Mouse (Mus musculus) layer of hippocampus, postnatal 36 days (tissue): Measurements from ENCODE around the gene Tigar. TPM values are rescaled to one million over a fixed set of nuclear protein-coding genes. Genes with fewer than 3 reads are reported as not detected.

Experiments
- DNase-seq, 2 experiments: peaks; one replicate each; pipeline ENCODE4 v3.0.0; 2022
- total RNA-seq, 2 experiments: library from RNA; stranded (reverse); gene quantifications; 2 replicates each; pipeline ENCODE4 v1.2.3; 2021

The Tigar gene
- total RNA-seq, 2 experiments from 2014 or later = 27.6 to 31.7 TPM

DNA sequence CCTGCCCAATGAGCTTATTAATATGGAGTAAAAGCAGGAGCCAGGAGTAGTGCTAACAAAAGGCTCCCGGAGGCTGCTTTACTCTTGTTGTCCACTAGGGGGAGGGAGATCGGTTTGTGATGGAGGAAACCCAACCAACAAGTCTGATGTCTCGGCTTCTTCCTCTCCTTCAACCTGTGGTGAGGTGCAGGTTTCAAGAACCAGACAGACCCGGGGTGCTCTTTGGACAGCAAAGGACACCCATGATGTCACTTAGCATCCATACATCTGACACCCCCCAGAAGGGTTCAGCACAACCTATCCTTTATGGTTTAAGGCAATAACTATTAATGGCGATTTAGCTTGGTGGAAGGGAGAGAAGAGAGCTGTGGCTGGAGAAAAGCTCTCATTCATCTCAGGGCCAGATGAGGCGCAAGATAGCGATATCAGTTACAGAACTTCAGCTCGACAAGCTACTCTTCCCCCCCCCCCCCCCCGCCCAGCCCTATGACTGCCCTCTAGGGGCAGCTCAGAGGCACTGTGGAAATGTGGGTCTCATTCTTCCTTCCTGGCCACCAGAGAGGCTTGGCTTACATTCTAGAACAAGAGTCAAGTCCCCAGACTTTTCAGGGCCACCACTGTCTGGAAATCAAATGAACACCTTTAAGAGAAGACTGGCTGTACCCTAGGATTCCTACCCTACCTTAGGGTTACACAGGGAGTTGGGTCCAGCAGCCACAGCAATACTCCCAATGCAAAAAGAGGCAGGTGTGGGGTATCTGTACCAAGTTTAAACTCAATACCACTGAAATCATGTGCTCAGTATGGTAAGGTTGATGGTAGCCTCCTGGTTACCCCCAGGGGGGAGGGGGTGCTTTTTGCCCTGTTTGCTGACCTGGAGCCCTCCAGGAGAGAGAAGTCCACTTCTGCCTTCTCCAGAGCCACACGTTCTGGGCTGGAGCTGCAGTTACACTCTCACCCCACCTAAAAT, 33.1 kb upstream of the Tigar start:
- DNase-seq = no peak

GRCm38 (mm10) chr6:127138962-127139361, 29.6 kb upstream of the Tigar start:
- DNase-seq = no peak

GRCm38 (mm10) chr6:127133433-127134245, 24.3 kb upstream of the Tigar start:
- DNase-seq = no peak

GRCm38 (mm10) chr6:127132719-127133118, 23.4 kb upstream of the Tigar start:
- no peak for DNase-seq

DNA sequence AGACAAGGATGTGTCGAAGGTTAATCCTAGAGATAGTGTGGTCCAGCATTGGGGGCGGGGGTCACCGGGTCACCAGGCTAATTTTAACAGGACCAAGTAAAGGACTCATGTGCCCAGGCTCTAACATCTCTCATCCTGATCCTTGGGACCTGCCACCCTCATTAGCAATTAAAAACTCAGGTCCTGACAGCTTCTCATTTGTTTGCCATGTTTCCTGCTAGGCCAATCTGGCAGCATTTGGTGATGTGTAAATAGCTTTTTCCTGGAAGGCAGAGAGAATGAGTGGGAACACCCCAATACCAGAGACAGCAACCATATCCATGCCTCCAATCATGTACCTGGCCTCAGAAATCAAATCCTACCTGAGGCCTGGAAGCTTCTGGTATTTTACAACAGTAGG, 22.6 kb upstream of the Tigar start:
- DNase-seq = no peak

DNA sequence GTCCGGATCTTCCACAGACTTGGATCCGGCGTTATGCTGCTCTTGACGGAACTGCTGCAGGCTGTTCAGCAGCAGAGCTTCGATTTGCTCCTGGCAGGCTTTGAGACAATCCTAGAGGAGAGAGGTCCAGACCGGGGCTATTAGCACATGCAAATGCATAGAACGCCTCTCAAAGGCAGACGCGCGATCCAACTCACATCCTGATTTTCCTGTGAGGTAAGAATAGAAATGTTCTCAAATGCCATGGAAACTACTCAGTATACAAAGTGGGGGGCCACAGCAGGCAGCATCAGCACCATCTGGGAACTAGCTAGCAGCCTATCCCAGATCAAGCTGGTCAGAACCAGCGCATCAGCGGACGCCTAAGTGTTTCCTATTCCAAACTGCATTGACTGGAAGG, 21.0 kb upstream of the Tigar start:
- DNase-seq = no peak

DNA sequence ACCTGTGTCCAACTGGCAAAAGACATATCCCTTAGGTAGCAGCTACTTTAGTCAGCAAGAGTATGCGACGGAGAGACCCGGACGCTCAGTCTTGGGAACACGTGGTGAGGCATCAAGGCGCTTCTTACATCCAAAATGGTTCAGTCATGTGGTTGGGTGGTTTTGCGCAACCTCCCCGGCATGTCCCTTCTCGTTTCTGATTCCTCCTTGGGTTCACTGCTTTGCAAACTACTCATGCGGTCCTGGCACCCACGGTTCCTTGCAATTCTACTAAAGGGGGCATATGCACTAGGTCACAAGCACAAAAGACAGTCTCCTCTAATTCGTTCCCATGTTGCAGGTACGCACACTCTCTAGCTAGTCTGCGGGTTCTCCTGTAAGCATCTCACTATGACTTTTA, 20.3 kb upstream of the Tigar start:
- no peak for DNase-seq

- no peak for DNase-seq
Measured at GRCm38 (mm10) chr6:127123506-127123905, 14.1 kb upstream of the Tigar start.

DNA sequence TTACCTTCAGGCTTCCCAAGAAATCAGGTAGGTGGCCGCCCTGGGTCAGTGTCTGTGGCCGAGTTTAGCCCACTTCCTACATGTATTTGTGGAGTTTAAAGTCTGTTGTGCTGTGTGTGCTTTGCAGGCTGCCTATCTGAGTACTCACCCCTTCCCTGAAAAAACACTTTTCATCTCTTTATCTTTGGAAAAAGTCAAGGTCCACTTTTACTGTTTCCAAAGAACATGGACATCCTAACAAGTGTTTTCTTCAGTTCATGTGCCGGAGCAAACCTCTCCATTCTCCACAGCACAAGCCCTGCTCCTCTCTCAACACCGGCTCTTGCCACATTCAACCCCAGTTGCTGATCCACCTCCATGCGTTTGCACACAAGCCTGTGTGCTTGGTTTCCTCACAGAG, 13.6 kb upstream of the Tigar start:
- no peak for DNase-seq

DNA sequence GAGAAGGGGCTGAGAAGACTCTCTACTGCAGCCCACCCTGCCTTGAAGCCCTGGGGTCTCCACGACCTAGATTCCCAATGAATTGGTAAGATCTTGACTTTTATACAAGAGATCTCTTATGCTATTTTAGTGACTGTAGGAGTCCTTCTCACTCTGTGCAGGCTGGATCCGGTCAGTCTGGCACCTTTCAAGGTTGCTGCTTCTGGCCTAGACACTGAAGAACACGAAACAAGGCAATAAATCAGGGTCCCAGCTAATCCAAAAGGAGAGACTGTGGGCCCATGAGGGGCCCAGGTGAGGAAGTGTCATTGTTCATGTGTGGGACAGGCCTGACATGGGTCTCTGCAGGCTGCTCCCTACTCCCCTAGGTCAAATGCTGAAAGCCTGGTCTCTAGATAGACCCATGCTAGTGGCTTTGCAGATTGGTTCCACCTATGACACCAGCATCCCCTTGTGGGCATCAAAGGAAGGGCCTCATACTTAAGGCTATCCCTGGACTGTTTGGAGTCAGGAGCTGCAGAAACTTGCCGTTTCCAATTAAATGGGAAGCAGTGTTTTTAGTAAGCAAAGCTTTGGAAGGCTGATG, 13.0 kb upstream of the Tigar start:
- DNase-seq = no peak

- DNase-seq = peak; percentile 35 to 54
Measured at GRCm38 (mm10) chr6:127114753-127115456, 5.5 kb upstream of the Tigar start.

- no peak for DNase-seq
Measured at GRCm38 (mm10) chr6:127108368-127109060, 843 bp downstream of the Tigar start.

GRCm38 (mm10) chr6:127107413-127107812, 1.9 kb downstream of the Tigar start:
- no peak for DNase-seq

DNA sequence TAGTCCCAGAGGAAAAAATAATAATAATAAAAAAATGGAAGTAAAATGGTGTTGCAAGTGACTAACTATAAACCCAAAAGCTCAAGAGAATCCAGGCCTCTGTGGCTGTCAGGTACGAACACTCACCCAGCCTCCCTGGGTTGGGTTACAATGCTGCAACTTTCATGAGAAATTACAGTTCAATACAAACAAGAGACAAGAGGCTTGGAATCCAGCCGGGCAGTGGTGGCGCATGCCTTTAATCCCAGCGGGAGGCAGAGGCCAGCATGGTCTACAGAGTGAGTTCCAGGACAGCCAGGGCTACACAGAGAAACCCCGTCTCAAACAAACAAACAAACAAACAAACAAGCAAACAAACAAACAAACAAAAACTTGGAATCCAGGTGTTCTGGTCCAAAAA, 2.6 kb downstream of the Tigar start:
- DNase-seq = no peak

DNA sequence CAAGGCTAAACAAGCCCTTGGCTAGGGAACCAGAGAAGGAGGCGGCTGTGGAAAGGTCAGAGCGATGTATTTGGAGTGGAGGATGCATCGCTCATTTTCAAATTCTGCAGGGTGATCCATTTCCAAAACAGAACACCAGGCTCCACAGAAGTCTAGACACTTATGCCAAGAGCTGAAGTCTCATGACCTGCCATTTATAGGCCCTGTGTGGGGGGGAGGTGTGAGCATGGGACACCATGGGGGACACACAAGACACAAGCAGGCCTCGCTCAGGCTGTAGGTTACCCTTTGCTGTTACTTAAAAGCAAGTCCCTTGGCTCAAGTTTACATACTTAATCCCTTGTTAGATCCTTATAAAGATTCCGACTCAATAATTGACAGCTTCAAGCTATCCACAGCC, 3.2 kb downstream of the Tigar start:
- peak in 1 of 2 experiments; percentile 20 for DNase-seq

DNA sequence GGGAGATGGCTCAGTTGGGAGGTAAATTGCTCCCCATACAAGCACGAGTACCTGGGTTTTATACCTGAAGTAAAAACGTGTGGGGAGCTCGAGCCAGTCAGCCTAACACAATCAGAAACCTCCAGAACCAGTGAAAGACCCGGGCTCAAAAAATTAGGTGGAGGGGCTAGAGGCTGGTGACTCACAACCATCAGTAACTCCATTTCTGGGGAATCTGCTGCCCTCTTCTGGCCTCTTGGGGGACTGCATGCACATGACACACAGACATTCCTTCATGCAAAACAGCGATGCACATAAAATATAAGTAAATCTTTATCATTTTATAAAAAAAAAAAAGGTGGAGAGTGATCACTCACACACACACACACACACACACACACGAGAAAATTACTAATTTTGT, 4.2 kb downstream of the Tigar start:
- DNase-seq = no peak

DNA sequence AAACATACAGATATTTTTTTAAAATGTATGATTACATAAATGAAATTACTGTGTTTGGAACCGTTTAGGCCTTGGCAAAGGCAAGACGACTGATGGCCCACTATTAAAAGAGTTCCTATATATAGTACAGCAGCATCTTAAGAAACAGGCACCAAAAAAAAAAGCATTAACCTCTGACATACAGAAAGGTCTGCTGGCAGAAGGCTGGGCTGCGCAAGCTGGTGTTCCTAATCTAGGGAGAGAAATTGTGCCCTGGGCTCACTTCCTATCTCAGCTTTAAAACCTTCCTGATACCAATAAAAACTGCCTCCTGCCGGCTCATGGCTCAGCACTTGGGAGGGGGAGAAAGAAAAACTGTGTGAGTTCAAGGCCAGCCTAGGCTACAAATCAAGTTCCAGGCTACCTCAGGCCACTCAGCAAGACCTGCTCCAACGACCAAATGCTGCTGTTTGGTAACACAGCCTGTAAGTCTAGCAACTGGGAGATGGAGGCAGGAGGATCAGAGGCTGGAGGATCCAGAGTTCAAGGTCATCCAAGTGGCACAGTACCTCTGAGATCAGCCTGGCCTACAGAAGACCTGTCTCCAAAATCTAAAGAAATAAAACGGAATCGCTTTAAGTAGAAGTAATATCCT, 4.8 kb downstream of the Tigar start:
- DNase-seq = no peak

DNA sequence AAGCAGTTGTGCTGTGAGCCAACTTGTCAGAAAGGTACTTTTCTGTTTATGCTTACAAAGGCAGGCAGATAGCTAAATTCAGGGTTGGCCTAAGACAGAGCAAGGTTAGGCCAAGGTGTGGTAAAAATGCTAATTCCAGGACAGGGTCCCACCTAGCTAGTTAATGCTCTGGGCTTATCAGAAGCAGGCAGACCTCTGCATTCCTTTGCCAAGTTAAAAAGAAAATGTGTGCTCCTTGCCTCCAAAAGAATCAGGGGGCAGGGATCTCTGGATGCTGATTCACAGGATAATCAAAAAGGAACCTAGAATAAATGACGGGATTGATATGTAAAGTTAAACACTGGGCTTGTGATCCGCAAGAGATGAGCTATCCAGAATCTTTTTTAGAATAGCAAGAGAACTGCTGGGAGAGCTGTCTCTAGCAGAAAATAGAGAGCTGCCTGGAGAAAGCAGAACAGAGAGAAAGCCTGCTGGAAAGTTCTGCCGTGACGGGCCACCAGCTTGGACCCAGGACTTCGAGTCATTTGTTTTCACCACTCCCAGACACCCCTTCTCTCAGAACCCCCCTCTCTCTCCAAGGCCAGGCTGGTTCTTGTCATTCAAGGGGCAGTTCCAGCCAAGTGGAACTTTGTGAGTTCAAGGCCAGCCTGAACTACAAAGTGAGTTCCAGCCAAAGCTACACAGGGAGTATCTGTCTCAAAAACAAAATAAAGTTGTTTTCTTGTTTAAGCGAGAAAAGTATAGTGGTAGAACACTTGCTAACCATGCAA, 5.7 kb downstream of the Tigar start:
- no peak for DNase-seq

DNA sequence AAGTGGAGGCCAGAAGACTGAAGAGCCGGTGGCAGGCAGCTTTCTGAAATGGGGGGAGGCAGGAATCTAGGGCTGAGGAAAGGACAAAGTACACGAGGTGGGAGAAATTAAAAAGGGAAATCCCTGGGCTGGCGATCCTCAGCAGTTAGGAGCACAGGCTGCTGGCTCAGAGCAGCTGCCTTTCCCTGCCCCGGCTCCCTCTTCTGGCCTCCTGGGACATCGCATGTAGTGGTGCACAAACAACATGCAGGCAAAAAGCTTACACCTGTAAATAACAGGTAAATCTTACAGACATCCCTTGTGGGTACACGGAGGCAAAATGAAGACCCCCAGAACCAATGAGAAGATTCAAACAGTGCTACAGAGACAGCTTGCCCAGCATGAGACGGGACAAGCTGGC, 14.8 kb downstream of the Tigar start:
- DNase-seq = no peak

GRCm38 (mm10) chr6:127086739-127087138, 22.6 kb downstream of the Tigar start:
- no peak for DNase-seq

- no peak for DNase-seq
Measured at GRCm38 (mm10) chr6:127081820-127082219, 27.5 kb downstream of the Tigar start.
